Mouse (Mus musculus) liver, embryonic 12.5 days (tissue): ENCODE results near the gene Lcor. TPM values are rescaled to one million over a fixed set of nuclear protein-coding genes. Genes with fewer than 3 reads are reported as not detected.

Source experiments
- ATAC-seq: fragments of 200-750 bp; cut with Nextera tagmentation; 2 replicates; pipeline ENCODE4 v1.8.0; 2017; ENCODE audit warnings: moderate number of reproducible peaks, mild to moderate bottlenecking, moderate library complexity
- H3K27ac ChIP-seq: fragments of 300-500 bp; sonication (generic); 2 replicates; pipeline ENCODE4 v1.5.1; 2016; ENCODE audit warnings: mild to moderate bottlenecking
- H3K27me3 ChIP-seq: fragments of 300-500 bp; sonication (generic); replicated peaks from 2 replicates; pipeline ENCODE4 v1.6.1; 2016; ENCODE audit warnings: mild to moderate bottlenecking, moderate library complexity
- H3K36me3 ChIP-seq: fragments of 300-500 bp; sonication (generic); 2 replicates; pipeline ENCODE4 v1.6.1; 2016; ENCODE audit warnings: mild to moderate bottlenecking, moderate library complexity
- H3K4me1 ChIP-seq: fragments of 300-500 bp; sonication (generic); 2 replicates; pipeline ENCODE4 v1.6.1; 2016
- H3K4me2 ChIP-seq: fragments of 300-500 bp; sonication (generic); 2 replicates; pipeline ENCODE4 v1.6.1; 2016; ENCODE audit warnings: mild to moderate bottlenecking, moderate library complexity
- H3K4me3 ChIP-seq: fragments of 300-500 bp; sonication (generic); 2 replicates; pipeline ENCODE4 v1.5.1; 2016; ENCODE audit warnings: mild to moderate bottlenecking, moderate library complexity
- H3K9ac ChIP-seq: fragments of 300-500 bp; sonication (generic); 2 replicates; pipeline ENCODE4 v1.6.1; 2016; ENCODE audit warnings: mild to moderate bottlenecking, moderate library complexity
- H3K9me3 ChIP-seq: fragments of 300-500 bp; sonication (generic); replicated peaks from 2 replicates; pipeline ENCODE4 v1.6.1; 2016; ENCODE audit warnings: mild to moderate bottlenecking, moderate library complexity
- WGBS: fragments of 180-500 bp; shearing (Covaris S2); methylation state at CpG from one replicate; pipeline ENCODE4 v1.1.7; 2016; ENCODE audit not compliant: insufficient replicate concordance; 5-methylcytosine and 5-hydroxymethylcytosine counted together
- microRNA-seq: library from miRNA; unstranded; fragments of <30 nt; microRNA quantifications from one replicate; pipeline ENCODE4, GENCODE M21; 2017
- polyA plus RNA-seq: library from polyadenylated mRNA; unstranded; fragments of >200 nt; fragmentation: Nextera tagmentation; extraction: Ambion mirVana; gene quantifications from 2 replicates; pipeline ENCODE4 v1.2.1, GENCODE M21; 2016

The Lcor gene
- polyA plus RNA-seq, 1 experiment from 2014 or later, result 7.9 TPM

DNA sequence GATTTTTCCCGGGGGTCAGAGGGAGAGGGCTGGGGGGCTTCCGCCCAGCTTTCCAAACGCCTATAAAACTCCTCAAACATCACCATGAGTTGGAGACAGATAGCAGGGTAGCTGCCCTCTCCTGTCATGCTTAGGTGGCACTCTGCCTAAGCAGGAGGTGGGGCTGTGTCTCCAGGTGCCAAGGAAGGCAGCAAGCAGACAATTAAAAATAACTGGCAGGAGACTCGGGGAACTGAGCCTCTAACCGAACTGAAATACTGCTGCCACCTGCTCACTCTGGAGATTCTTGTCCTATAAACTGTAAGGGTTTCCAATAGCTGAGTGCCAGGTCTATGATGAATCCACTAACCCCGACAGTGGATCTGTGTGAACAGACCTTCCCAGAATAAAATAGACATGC, 129.2 kb downstream of the Lcor start:
- no peak overlapping the region for H3K9ac ChIP-seq
- 48% methylated on average over 6 of the region's 6 CpGs for WGBS
- no peaks in the 10 kb centered on the region for H3K36me3 ChIP-seq

More for the DNA sequence above, 129.2 kb downstream of the Lcor start:
- 0 out of 2 replicates have a peak, but pooled peaks cover 3% of the 10 kb centered on the region for H3K9me3 ChIP-seq
- no peak for ATAC-seq
- H3K4me2 ChIP-seq, result no peak overlapping the region
- no peak overlapping the region for H3K4me3 ChIP-seq
- H3K27ac ChIP-seq, result no peak overlapping the region
- H3K4me1 ChIP-seq, result no peaks in the 10 kb centered on the region
- H3K27me3 ChIP-seq, result peaks cover 21% of the 10 kb centered on the region

Small RNA genes lying within 50 kb of the gene (microRNA-seq; reads per million reads assigned to microRNA genes)
- gene Mir8091, result not detected

Other genes with a start within 250 kb of the Lcor start
- gene Tm9sf3, start 218.6 kb upstream of the Lcor start, polyA plus RNA-seq, result 93.0 and 98.7 TPM in 2 replicates
- 5.5 and 6.0 TPM in 2 replicates for gene Pik3ap1, start 97.5 kb upstream of the Lcor start, polyA plus RNA-seq
- 2.2 and 2.8 TPM in 2 replicates for gene Gm340, start 99.7 kb downstream of the Lcor start, polyA plus RNA-seq